Mouse (Mus musculus): ENCODE data around the gene Lhb.
A peak's percentile ranks its signal among the peaks of the same experiment; 100 is the strongest.
"Not testable (repeated sequence)": the region's sequence is repeated elsewhere in the genome, so short reads cannot be mapped to it uniquely, and the experiment has no call there.

Lhb gene

DNA sequence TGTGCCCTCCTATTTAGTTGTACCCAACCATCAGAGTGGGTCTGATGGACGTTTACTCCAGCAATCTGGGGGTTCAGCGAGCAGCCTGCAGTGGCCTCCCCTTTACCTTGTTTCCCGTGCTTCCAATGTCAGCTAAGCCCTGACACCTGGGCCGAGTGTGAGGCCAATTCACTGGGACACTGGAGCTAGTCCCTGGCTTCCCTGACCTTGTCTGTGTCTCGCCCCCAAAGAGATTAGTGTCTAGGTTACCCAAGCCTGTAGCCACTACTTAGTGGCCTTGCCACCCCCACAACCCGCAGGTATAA is at the start of gene Lhb:
TSS of gene Lhb (plus strand) at position 206 of the 305 bp plus-strand sequence.
- no peak for DNase-seq (ENCODE audit: extremely low spot score, low spot score)

DNA sequence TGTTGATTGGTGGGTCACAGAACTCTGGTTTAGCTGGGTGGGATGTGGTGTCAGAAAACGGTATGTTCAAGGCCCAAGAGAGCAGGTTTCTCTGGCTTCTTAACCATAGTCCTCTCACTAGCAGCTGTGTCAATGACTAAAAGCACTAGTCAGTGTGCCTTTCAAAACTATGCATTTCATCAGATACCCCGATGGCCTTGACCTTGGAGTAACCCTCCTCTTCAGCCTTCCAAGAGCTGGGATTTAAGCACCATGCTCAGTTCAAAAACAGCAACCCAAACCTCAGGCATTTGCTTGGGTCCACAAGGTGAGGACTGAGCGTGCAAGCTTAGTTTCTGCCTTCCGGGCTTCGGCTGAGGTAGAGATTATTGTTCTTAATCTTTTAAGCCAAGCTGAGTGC is 48.2 kb upstream of the Lhb start:
- no peak for DNase-seq (ENCODE audit: extremely low spot score, low spot score)

DNA sequence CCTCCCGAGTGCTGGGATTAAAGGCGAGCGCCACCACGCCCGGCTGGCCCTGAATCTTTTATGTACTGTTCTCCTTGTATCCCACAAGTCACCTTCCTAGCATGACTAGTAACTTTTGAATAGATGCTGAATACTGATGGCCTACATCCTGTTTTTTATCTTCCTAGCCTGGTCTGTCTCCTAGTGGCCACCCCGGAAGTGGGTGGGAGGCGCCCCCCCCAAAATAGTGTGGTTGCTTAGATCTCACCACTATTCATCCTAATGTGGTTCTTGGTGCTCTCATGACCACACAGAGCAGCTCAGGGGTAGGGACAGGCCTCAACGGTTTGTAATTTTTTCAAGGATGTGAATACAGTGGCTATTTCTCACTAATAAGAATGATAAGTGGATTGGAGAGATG is 46.0 kb upstream of the Lhb start:
- DNase-seq (ENCODE audit: extremely low spot score, low spot score): no peak

DNA sequence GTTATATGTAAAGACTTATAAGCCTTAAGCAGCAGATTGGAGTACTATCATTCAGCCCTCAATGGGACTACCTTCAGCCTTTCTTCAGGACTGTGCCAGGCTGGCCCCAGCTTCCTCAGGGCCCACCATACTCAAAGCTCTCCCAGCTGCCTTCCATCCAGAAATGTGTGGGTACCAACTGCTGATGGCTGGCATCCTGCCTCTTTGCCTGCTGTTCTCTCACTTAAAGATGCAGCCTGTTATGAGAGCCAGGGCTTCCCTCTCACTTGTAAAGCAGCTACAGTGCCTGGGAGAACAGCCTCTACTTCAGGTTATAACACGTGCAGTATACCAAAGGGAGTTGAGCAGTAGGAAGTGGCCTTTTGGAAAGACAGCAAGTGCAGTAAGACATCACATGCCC is 44.6 kb upstream of the Lhb start:
- DNase-seq (ENCODE audit: extremely low spot score, low spot score): no peak

DNA sequence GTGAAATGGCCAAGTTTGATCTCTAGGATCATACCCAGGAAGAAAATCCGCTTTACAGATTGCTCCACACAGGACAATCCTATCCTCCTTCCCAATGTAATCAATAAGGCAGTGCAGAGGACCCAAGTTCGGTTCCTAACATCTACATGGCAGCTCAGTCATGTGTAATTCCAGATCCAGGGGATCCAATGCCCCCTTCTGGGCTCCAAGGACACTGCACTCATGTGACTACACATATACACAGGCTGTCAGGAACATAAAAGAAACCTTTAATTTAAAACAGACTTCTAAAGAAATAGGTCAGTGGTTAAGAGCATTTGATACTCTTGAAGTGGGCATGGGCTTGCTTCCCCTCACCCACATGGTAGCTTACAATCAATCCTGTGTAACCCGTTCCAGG is 34.5 kb upstream of the Lhb start:
- no peak for DNase-seq (ENCODE audit: extremely low spot score, low spot score)

DNA sequence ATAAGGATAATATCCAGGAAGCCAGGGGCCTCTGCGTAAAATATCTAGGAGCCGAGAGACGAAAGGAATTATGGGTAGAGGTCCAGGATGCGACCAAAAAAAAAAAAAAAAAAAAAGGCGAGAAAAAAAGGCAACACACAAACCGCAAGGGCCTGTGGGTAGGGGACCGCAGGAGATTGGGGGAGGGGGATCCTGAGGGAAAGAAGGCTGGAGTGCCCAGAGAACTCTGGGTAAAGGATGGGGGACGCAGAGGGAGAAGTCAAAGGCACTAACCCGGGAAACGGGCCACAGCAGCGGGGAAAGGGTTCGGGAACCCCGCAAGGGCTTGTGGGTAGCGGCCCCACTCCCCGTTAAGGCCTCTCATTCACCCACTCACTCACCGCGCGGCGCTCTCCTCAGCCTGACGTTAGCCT is 25.5 kb upstream of the Lhb start:
- no peak for DNase-seq (ENCODE audit: extremely low spot score, low spot score)

DNA sequence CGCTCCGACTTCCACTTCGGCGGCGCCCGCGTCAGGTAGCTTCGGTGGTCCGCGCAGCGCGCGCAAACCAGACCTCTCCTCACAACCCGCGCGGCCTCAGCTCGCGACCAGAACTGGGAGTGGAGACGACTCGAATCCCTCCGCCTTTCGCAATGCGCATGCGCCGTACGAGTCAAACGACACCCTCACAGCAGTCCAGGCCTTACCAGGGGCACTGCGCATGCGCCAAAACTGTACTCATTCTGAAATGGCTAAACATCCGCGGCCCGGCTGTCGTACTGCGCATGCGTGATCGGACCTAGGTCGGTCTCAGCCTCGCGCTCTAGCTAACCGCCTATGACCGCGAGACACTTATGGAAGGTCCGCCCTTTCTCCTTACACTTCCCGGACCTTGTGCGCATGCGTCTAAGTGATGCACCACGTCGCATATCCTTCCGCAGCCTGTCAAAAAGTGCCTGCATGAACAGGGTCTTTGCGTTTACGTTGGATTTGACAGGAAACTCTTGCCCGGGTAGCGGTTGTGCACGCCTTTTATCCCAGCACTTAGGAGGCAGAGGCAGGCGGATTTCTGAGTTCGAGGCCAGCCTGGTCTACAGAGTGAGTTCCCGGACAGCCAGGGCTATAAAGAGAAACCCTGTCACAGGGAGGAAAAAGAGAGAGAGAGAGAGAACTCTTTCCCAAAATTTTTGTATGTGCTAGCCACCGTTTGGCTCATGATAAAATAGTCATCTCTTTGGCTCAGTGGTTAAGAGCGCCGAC is 24.9 kb upstream of the Lhb start, which contains the start of gene Snrnp70:
TSS of gene Snrnp70 (minus strand) at position 165 of the 759 bp plus-strand sequence.
- DNase-seq (ENCODE audit: extremely low spot score, low spot score): peak; percentile 100

DNA sequence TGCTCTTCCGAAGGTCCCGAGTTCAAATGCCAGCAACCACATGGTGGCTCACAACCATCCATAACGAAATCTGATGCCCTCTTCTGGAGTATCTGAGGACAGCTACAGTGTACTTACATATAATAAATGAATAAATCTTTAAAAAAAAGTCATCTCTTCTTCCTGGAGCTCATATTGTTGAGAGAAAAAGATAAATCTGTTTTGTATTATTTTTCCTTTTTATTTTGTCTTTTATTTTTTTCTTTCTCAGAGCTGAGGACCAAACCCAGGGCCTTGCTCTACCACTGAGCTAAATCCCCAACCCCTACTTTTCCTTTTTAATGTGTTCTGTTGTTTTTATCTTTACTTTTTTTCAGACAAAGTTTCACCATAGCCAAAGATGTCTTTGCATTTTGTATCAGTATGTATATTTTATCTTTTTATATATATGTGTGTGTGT is 24.3 kb upstream of the Lhb start:
- DNase-seq (ENCODE audit: extremely low spot score, low spot score): not testable (repeated sequence)

DNA sequence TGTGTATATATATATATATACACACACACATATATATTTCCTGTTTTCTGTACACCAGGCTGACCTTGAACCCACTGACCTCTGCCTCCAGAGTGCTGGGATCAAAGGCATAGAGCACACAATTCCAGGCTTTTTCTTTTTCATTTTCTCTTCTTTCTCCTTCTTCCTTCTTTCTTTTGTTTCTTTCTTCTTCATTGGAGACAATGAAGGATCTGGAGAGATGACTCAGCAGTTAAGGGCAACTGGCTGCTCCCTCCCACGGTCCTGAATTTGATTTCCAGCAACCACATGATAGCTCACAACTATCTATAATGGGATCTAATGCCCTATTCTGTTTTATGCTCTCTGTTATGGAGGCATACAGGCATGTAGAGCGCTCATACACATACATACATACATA is 23.8 kb upstream of the Lhb start:
- DNase-seq (ENCODE audit: extremely low spot score, low spot score): no peak

DNA sequence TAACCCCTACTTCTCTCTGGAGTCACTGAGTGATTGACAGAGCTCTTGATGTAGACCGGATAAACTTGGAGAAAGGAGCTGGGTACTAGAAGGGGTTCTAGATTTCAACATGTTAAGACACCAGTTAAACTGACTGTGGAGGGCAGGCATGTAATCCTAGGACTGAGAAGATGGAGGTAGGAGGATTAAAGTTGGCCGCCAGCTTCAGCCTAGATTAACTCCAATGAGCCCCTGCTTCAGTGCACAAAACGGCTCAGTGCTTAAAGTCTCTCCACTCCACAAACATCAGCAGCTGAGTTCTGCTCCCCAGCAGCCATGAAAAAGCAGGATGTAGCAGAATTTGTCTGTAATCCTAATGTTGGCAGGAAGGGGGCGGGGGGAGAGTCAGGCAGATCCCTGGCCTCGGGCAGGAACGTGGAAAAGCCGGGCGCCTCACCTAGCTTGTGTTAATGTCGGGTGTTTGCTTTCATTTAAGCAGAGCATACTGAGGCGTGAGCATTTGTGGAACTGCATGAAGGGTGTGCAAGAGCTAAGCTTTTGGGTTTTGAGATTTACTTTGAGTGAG is 19.0 kb upstream of the Lhb start:
- no peak for DNase-seq (ENCODE audit: extremely low spot score, low spot score)

DNA sequence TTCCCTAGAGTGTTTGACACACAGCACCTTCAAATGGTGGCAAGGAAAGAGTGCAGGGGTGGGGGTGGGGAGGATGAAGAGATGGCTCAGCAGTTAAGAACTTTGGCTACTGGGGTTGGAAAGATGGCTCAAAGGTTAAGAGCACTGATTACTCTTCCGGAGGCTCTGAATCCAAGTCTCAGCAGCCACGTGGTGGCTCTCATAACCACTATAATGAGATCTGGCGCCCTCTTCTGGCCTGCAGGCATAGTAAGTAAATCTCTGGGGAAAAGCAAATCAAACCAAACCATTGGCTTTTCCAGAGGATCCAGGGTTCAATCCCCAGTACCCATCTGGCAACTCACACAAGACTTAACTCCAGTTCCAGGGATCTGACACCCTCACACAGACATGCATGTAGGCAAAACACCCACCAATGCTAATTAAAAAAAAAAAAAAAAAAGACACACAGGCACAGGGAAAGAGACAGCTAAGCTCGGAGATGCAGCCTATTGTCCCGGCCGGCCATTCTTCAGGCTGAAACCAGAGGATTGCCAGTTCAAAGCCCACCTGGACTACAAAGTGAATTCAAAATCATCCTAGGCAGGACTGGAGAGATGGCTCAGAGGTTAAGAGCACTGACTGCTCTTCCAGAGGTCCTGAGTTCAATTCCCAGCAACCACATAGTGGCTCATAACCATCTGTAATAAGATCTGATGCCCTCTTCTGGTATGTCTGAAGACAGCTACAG is 16.9 kb upstream of the Lhb start:
- DNase-seq (ENCODE audit: extremely low spot score, low spot score): peak; percentile 61

DNA sequence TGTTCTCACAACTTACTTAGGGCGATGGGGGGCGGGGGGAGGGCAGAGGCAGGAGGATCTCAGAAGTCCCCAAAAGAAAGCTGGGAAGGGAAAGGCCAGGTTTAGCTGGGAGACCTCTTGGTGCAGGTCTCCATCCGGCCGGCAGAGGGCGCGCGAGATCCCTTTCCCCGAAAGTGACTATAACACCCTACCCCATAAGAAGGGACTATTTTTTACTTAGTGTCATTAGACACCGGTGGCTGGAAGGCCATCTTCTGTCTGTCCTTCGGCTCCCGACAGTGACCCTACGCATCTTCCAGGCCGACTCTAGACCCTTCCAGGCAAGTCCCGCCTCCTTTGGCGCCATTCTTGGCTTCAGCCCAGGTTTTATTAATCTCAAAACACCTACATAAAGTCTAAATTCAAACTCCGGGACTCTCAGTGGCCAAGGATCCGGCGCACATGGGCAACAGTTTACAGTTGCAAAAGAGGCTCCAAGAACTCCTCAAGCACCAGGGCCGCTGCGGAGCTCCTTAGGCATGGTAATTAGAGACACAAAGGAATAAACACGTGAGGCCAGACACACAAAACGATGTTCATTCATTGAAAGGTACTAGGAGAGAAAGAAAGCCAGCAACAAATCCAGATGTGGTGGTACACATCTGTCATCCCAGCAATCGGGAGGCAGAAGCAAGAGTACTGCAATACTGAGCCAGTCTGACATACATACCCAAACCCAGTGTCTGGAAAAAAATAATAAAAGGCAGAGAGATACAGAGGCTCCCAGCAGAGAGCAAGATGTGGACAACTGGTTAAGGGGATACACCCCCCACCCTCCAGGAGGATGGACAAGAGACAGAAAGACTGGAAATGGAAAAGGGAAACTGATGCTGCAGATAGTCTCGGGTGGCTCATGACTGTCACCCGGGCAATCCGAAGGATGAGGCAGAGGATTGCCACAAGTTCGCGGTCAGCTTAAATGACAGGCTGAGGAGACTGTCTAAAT is 15.2 kb upstream of the Lhb start, which contains the start of gene Kcna7:
TSS of gene Kcna7 (plus strand) at position 563 of the 985 bp plus-strand sequence.
- peak; percentile 60 for DNase-seq (ENCODE audit: extremely low spot score, low spot score)

DNA sequence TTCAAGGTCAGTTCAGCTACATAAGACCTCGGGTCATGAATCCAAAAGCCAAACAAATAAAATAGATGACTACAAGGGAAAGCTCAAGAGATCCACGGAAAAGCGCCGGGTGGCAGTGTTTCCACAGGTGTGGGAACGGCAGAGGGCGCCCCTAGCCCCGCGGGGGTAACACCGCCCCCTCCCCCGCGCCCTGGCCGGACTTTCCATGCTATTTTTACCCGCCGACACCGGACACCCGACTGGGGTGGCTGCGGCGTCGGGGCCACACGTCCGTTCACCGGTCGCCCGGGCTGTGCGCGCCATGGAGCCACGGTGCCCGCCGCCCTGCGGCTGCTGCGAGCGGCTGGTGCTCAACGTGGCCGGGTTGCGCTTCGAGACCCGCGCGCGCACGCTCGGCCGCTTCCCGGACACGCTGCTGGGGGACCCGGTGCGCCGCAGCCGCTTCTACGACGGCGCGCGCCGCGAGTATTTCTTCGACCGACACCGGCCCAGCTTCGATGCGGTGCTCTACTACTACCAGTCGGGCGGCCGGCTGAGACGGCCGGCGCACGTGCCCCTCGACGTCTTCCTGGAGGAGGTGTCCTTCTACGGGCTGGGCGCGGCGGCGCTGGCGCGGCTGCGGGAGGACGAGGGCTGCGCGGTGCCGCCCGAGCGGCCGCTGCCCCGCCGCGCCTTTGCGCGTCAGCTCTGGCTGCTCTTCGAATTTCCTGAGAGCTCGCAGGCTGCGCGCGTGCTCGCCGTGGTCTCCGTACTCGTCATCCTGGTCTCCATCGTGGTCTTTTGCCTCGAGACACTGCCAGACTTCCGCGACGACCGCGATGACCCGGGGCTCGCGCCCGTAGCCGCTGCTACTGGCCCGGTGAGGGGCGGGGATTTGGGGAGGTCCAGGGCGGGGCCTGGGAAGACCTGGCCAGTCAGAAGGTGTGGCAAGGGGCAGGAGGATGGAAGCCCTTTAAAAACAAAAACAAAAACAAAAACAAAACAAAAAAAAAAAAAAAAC is 14.2 kb upstream of the Lhb start:
- DNase-seq (ENCODE audit: extremely low spot score, low spot score): peak; percentile 47

DNA sequence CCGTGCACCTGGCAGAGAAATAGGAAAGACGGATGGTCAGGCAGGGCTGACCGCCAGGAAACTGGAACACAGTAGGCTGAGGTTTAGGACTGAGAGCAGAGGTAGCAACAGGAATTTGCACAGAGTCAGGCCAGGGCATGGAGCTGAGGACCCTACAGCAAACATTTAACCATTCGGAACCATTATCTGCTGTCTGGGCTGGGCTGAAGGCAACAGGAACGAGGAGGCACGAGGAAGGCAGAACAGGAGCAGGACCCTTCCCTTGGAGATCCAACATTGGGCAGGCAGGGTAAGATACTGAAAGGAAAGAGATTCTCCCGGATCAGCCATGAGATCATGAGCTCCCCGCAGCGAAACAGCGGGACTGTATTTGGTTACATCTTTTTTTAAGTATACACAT is 12.8 kb upstream of the Lhb start:
- DNase-seq (ENCODE audit: extremely low spot score, low spot score): no peak

DNA sequence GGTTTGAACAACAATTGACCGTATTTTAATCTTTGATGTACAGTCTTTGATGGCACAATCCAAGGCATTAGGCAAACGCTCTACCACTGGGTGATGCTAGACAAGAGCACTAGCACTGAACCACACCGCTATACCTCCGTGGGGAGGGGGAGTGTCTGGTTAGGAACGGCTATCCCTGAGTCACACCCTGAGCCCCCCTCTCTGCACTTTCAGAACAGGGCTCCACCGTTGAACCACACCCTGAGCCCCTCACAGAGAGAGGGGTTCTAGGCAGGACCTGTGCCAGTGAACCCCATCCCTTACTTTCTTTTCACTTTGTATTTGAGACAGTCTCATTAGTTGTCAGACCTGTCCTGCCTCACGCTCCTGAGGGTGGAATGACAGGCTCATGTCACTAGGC is 12.3 kb upstream of the Lhb start:
- no peak for DNase-seq (ENCODE audit: extremely low spot score, low spot score)

DNA sequence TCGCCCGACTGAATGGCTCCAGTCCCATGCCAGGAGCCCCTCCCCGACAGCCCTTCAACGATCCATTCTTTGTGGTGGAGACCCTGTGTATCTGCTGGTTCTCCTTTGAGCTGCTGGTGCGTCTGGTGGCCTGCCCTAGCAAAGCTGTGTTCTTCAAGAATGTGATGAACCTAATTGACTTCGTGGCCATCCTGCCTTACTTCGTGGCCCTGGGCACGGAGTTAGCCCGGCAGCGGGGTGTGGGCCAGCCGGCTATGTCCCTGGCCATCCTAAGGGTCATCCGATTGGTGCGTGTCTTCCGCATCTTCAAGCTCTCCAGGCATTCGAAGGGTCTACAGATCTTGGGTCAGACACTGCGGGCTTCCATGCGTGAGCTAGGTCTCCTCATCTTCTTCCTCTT is 11.7 kb upstream of the Lhb start:
- no peak for DNase-seq (ENCODE audit: extremely low spot score, low spot score)

DNA sequence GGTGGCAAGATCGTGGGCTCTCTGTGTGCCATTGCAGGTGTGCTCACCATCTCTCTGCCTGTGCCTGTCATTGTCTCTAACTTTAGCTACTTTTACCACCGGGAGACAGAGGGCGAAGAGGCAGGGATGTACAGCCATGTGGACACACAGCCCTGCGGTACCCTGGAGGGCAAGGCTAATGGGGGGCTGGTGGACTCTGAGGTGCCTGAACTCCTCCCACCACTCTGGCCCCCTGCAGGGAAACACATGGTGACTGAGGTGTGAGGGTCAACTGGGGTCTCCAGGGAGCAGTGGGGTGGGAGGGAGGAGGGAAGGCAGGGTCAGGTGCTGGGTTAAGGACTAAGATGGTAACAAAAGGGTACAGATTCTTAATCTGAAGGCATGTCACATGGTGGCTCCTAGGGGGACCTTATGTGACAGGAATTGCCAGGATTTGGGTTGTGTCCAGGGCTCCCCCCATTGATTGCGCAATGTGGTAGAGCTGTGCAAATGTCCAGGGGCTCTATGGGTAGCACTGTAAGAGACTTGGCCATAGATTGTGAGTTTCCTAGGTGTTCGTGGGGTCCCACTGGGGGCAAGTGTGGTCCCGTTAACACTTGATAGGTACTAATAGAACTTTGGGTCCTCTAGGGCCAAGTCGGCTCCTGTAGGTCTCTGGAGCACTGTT is 11.0 kb upstream of the Lhb start:
- DNase-seq (ENCODE audit: extremely low spot score, low spot score): no peak

DNA sequence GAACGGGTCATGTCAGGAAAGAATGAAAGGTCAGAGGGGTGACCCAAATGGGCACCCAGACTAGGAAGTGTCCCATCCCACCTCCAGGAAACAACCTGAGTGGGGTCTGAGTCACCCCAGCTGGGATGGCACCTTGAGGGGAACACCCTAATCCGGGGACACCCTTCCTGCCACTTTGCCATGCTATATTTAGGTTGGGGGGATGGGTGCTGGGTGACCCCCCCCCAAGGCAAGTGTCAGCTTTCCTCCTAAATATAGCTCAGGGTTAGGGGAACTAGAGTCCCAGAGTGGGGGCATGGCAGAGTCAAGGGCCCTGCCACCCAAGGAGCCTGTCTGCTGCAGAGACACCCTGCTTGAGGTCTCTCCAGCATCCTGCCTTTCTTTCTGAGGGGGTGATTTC is 8.2 kb upstream of the Lhb start:
- no peak for DNase-seq (ENCODE audit: extremely low spot score, low spot score)

DNA sequence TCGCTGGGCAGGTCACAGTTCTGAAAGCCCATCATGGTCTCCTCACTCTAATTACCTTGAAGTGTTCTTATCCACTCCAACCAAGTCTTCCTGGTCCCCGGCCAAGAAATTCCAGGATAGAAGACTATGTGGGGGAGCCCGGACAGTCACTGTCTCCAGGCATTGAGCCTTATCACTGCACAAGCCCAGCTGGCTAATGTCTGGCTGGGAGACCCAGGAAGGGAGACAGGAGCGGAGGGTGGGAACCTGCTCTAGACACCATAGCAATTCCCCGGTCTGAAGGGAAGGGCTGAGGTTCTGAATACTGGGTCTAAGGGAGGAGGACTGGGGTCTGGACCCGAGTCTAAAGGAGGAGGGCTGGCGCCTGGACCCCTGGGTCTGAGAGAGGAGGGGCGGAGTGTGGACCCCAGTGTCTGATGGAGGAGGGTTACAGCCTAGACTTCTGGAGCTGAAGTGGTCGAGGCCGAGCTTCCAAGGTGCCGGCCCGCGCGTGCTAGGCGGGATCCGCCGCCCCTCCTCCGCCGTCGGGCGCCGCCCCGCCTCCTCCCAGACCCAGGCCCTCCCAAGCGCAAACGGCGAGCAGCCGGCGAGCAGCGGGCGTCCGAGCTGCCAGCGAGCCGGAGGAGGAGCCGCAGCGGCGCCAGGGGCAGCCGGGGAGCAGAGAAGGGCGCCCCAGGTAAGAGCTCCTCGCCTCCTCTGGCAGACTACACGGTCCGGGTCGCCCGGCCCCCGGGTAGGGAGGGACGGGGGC is 7.3 kb upstream of the Lhb start, which contains the start of gene Ntf5:
TSS of gene Ntf5 (plus strand) at position 583 of the 751 bp plus-strand sequence.
- DNase-seq (ENCODE audit: extremely low spot score, low spot score): peak; percentile 55

Measured in neural tube, embryonic 10.5 days (tissue).